Mouse (Mus musculus): ENCODE measurements around the gene Endod1. TPM values are rescaled to one million over a fixed set of nuclear protein-coding genes. Genes with fewer than 3 reads are reported as not detected.

Gene Endod1
- total and polyA plus RNA-seq, 2 experiments from 2014 or later: 5.6 to 33.6 TPM

DNA sequence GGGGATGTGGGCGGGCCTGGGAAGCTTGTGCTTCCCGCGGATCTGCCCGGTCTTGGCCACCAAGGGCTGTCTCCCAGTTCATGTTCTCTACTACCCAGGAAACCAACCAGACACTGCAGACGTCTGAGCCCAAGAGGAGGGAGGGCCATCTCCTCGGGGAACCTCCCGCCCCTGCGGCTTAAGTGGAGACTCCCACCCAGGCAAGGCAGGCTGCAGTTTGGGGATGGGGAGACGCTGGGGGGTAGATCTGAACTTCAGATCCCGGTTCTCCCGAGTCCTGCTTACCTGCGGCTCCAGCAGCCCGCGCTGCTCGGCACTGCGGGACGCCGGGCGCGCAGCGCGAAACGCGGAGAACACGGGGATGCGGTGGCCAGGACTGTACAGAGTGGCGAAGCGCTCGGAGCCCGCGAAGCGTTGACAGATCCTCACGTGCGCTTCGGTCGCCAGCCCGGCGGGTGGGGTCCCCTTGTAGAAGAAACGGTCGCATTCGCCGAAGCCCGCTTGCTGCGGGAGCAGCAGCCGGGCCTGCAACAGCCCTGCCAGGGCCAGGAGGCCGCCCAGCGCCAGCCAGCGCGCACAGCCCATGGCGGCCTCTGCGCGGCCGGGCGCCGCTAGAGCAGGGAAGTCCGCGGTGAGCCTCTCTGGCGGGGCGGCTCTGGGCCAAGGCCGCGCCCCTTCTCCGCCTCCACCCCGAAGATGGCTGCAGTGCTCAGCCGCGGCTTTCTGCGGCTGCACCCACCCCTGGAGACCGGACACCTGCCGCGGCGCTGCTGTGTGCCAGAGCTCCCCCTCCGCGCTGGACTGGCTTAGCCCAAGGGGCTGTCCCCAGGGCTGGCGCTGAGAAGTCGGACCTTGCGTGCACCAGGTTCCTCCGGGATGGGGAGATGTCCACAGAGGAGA is 671 bp downstream of the Endod1 start:
- Histone ChIP-seq H3K27ac (ENCODE audit: low read depth) (peak overlapping the region; percentile 70), H3K9me3 (replicated peaks; ENCODE audit: control insufficient read depth, low read length) (no peaks in the 10 kb centered on the region), H3K4me1 (ENCODE audit: control insufficient read depth, insufficient read depth) (no peaks in the 10 kb centered on the region), H3K36me3 (replicated peaks; ENCODE audit: control insufficient read depth, insufficient read depth, low read length) (no peaks in the 10 kb centered on the region), H3K4me3 (ENCODE audit: low read depth, low read length) (peak overlapping the region; percentile 63), H3K27me3 (ENCODE audit: control insufficient read depth, insufficient read depth, low read length) (no peaks in the 10 kb centered on the region), H3K4me2 (ENCODE audit: low read depth, low read length) (peak overlapping the region; percentile 78), H3K9ac (replicated peaks; ENCODE audit: low read depth, low read length) (peak overlapping the region; percentile 61)
- WGBS: under 1% methylated on average over 64 of the region's 76 CpGs
- DNase-seq (ENCODE audit: low spot score): peak; percentile 90
- TF ChIP-seq EP300 (IDR thresholded peaks at IDR 0.05; ENCODE audit: low read depth) (peak; percentile 61; the same call in 1 of the 2 replicates), CTCF (IDR thresholded peaks at IDR 0.05; ENCODE audit: low read depth) (peak; percentile 26; the same call in 1 of the 2 replicates)
- ATAC-seq (ENCODE audit: insufficient read depth, low read depth): peak; percentile 96

DNA sequence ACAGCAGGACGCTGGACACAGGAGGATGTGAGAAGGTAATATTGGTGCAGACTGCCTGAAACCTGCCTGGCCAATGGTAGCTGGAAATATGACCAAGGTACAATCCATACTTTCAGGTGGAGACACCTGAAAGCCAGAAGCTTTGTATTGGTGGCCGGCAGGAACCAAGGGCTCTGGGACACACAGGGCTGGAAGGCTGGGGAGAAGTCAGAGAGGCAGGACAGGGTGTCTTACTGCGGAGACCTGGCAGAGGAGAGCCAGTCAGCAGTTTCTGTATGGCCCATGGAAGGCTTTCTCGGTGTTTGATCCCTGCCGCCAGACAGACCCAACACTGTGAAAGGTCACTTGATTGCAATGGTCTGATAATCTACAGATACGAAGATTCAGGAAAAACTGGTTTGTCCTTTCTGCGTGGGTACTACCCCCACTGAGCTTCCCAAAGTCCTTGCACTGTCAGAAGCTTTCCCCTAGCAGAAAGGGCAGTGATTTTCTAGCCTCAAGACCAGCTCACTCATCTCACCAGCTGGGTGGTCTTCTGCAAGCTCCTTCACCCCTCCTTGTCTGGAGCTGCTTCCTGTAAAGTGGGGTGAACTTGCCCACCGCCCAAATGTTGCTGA is 1.4 kb downstream of the Endod1 start:
- Histone ChIP-seq H3K9me3 (replicated peaks; ENCODE audit: control insufficient read depth, low read length) (no peaks in the 10 kb centered on the region), H3K9ac (replicated peaks; ENCODE audit: low read depth, low read length) (peak overlapping the region; percentile 61), H3K4me2 (ENCODE audit: low read depth, low read length) (peak overlapping the region; percentile 78), H3K27ac (ENCODE audit: low read depth) (no peak overlapping the region), H3K4me1 (ENCODE audit: control insufficient read depth, insufficient read depth) (no peaks in the 10 kb centered on the region), H3K27me3 (ENCODE audit: control insufficient read depth, insufficient read depth, low read length) (no peaks in the 10 kb centered on the region), H3K4me3 (ENCODE audit: low read depth, low read length) (peak overlapping the region; percentile 63), H3K36me3 (replicated peaks; ENCODE audit: control insufficient read depth, insufficient read depth, low read length) (no peaks in the 10 kb centered on the region)
- ATAC-seq (ENCODE audit: insufficient read depth, low read depth): no peak
- DNase-seq (ENCODE audit: low spot score): no peak
- TF ChIP-seq CTCF (IDR thresholded peaks at IDR 0.05; ENCODE audit: low read depth) (no peak), EP300 (IDR thresholded peaks at IDR 0.05; ENCODE audit: low read depth) (no peak)
- WGBS: 36% methylated on average over 8 of the region's 8 CpGs

DNA sequence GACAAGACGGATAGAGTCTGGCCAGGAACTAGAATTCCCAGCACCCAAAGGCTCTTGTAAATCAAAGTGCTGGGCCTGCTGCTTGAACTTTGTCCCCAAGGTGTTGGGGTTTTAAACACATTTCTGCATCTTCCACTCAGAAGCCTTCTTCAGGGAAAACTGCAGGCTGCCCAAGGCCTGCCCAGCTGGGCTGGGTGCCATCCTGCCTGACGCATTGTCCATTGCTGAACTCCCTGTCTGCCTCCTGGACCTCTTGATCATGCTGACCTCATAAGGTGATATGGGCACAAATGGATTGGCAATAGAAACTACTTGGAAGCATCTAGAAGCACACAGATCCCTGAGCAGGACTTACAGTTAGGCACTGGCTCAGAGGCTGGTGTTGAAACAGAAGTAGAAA is 3.2 kb downstream of the Endod1 start:
- H3K4me2 ChIP-seq (ENCODE audit: low read depth, low read length): no peak overlapping the region
- H3K9me3 ChIP-seq (replicated peaks; ENCODE audit: control insufficient read depth, low read length): no peaks in the 10 kb centered on the region
- H3K4me3 ChIP-seq (ENCODE audit: low read depth, low read length): no peak overlapping the region
- 84% methylated on average over 2 of the region's 2 CpGs for WGBS
- no peak for DNase-seq (ENCODE audit: low spot score)
- no peak overlapping the region for H3K27ac ChIP-seq (ENCODE audit: low read depth)
- no peak for ATAC-seq (ENCODE audit: insufficient read depth, low read depth)
- no peaks in the 10 kb centered on the region for H3K27me3 ChIP-seq (ENCODE audit: control insufficient read depth, insufficient read depth, low read length)
- H3K4me1 ChIP-seq (ENCODE audit: control insufficient read depth, insufficient read depth): no peaks in the 10 kb centered on the region
- no peak overlapping the region for H3K9ac ChIP-seq (replicated peaks; ENCODE audit: low read depth, low read length)
- TF ChIP-seq EP300 (IDR thresholded peaks at IDR 0.05; ENCODE audit: low read depth) (no peak), CTCF (IDR thresholded peaks at IDR 0.05; ENCODE audit: low read depth) (no peak)
- H3K36me3 ChIP-seq (replicated peaks; ENCODE audit: control insufficient read depth, insufficient read depth, low read length): no peaks in the 10 kb centered on the region

DNA sequence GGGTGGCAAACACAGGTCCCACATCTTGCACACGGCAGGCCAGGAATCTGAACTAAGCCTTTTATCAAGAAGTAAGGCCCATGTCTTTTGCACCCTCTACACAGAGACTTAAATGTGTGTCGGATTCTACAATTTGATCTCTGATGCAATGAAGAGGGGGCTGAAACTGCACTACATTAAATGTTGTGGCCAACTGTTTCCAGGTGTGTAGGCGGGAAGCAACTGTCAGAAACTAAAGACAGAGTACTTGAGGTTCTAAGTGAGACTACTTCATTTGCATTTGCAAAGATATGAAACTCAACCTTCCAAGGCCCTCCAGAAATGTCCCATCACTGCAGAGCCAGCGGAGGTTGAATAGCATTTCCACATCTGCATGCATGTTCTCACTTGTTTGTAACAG is 5.2 kb downstream of the Endod1 start:
- Histone ChIP-seq H3K4me1 (ENCODE audit: control insufficient read depth, insufficient read depth) (no peaks in the 10 kb centered on the region), H3K36me3 (replicated peaks; ENCODE audit: control insufficient read depth, insufficient read depth, low read length) (no peaks in the 10 kb centered on the region), H3K9ac (replicated peaks; ENCODE audit: low read depth, low read length) (no peak overlapping the region), H3K9me3 (replicated peaks; ENCODE audit: control insufficient read depth, low read length) (no peaks in the 10 kb centered on the region), H3K27me3 (ENCODE audit: control insufficient read depth, insufficient read depth, low read length) (no peaks in the 10 kb centered on the region), H3K4me3 (ENCODE audit: low read depth, low read length) (no peak overlapping the region), H3K4me2 (ENCODE audit: low read depth, low read length) (no peak overlapping the region), H3K27ac (ENCODE audit: low read depth) (no peak overlapping the region)
- TF ChIP-seq EP300 (IDR thresholded peaks at IDR 0.05; ENCODE audit: low read depth): no peak
- TF ChIP-seq CTCF (IDR thresholded peaks at IDR 0.05; ENCODE audit: low read depth): no peak
- WGBS: 81% methylated on average over 4 of the region's 4 CpGs
- ATAC-seq (ENCODE audit: insufficient read depth, low read depth): no peak
- no peak for DNase-seq (ENCODE audit: low spot score)

DNA sequence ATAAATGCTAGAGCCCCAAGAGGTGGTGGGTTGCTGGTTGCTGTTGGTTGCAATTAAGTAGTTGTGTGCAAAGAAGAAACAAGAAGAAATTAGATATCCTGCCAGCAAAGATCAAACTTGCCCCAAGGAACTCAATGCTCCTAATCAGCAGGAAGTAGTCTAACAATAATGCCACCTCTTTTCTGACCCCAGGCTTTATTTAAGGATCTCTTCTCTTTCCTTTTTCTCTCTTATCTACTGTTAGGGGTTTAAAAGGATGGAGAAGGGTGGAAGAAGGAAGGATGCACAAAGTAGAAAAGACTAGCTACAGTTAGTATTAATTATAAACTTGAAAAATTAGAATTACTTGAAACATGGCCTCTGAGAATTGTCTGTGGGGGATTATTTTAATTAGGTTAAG is 8.9 kb downstream of the Endod1 start:
- Histone ChIP-seq H3K9ac (replicated peaks; ENCODE audit: low read depth, low read length) (no peak overlapping the region), H3K36me3 (replicated peaks; ENCODE audit: control insufficient read depth, insufficient read depth, low read length) (no peaks in the 10 kb centered on the region; the same call in 1 of the 2 replicates), H3K4me3 (ENCODE audit: low read depth, low read length) (no peak overlapping the region), H3K9me3 (replicated peaks; ENCODE audit: control insufficient read depth, low read length) (no peaks in the 10 kb centered on the region), H3K4me2 (ENCODE audit: low read depth, low read length) (no peak overlapping the region), H3K4me1 (ENCODE audit: control insufficient read depth, insufficient read depth) (no peaks in the 10 kb centered on the region), H3K27ac (ENCODE audit: low read depth) (no peak overlapping the region), H3K27me3 (ENCODE audit: control insufficient read depth, insufficient read depth, low read length) (no peaks in the 10 kb centered on the region)
- no peak for DNase-seq (ENCODE audit: low spot score)
- TF ChIP-seq CTCF (IDR thresholded peaks at IDR 0.05; ENCODE audit: low read depth): no peak
- no peak for TF ChIP-seq EP300 (IDR thresholded peaks at IDR 0.05; ENCODE audit: low read depth)
- ATAC-seq (ENCODE audit: insufficient read depth, low read depth): no peak

Measured in heart, postnatal 0 days (tissue).